Comparison of ENCODE assay signal across 1 mouse cellular context in genomic region chr12:91305769-91306168, GRCm38 (mm10).
TF ChIP-seq lines count a peak whose summit lies in the region.

No protein-coding gene starts in this region.

TF ChIP-seq in CH12.LX, 34 proteins besides CTCF, POLR2A, EP300 and RAD21 (continued from another document):
- peak; percentile 69 for TF ChIP-seq ZNF384 (IDR thresholded peaks at IDR 0.05; ENCODE audit: low read depth, low read length)
- TF ChIP-seq BHLHE40 (IDR thresholded peaks at IDR 0.05; ENCODE audit: low read depth, low read length): peak; percentile 87
- peak; percentile 36; the same call in 1 of the 2 replicates for TF ChIP-seq MEF2A (IDR thresholded peaks at IDR 0.05; ENCODE audit: borderline replicate concordance, low read depth, low read length)
- no peak for TF ChIP-seq JUND (conservative IDR thresholded peaks at IDR 0.05; ENCODE audit: low read depth, low read length)
- TF ChIP-seq MXI1 (IDR thresholded peaks at IDR 0.05; ENCODE audit: low read depth, low read length): no peak
- 0 out of 2 replicates have a peak, but pooled peaks have one; percentile 7 for TF ChIP-seq MAFK (IDR thresholded peaks at IDR 0.05; ENCODE audit: insufficient replicate concordance, low read length)
- peak; percentile 36; the same call in 1 of the 2 replicates for TF ChIP-seq IRF4 (IDR thresholded peaks at IDR 0.05; ENCODE audit: low read depth, low read length)
- TF ChIP-seq TCF12 (IDR thresholded peaks at IDR 0.05; ENCODE audit: low read depth, low read length): no peak
- TF ChIP-seq NRF1 (IDR thresholded peaks at IDR 0.05; ENCODE audit: low read depth, low read length): no peak
- TF ChIP-seq E2F4 (IDR thresholded peaks at IDR 0.05; ENCODE audit: insufficient replicate concordance, low read depth, low read length): no peak
- TF ChIP-seq MYC (IDR thresholded peaks at IDR 0.05; ENCODE audit: low read depth, low read length): no peak
